Mouse (Mus musculus) embryonic fibroblast, embryonic 13.5 days (primary cell): ENCODE data around the gene Rad51b.

Experiments used
- CTCF ChIP-seq: IDR thresholded peaks from 2 replicates; pipeline ENCODE4 v1.5.1; 2011; ENCODE audit warnings: mild to moderate bottlenecking, control low read depth, low read length, moderate library complexity, borderline replicate concordance; ENCODE audit not compliant: insufficient read depth
- POLR2A ChIP-seq: IDR thresholded peaks from 2 replicates; pipeline ENCODE4 v1.6.1; 2011; ENCODE audit warnings: low read depth, mild to moderate bottlenecking, control low read depth, low read length, moderate library complexity

DNA sequence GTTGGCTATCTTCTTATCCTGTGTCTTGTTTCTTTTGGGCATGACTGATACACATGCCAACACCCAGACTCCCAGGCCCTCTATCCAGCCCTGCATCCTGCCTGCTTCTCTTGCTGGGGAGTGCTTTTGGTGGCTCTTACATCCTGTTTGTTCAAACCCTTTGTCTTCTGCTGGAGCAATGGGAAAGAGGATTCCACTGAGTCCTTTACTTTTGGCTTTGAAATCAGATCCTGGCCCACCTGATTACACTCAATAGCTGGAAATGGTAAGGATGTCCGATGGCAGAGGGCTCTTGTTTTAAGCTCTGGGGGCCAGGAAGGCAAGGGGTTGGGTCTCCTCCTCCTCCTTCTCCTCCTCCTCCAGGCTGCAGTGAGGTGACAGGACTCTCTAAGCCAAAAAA, 533.6 kb downstream of the Rad51b start:
- TF ChIP-seq CTCF (no peak), POLR2A (no peak)
